Mouse (Mus musculus) spleen, adult 2 months (tissue): ENCODE data around the gene Ppp1r12c. TPM values are rescaled to one million over a fixed set of nuclear protein-coding genes. Genes with fewer than 3 reads are reported as not detected.
A peak's percentile ranks its signal among the peaks of the same experiment; 100 is the strongest.

Experiments
- DNase-seq, 2 experiments: peaks; one replicate each; pipeline versions ENCODE4 v3.0.0 to v3.0.0-alpha.2; 2012 to 2021; ENCODE audit warnings: low spot score in 2 of 2, low read depth in 1 of 2
- H3K27ac ChIP-seq: fragments of 200-500 bp; 2 replicates; pipeline ENCODE4 v1.5.1; 2012; ENCODE audit warnings: low read length, inconsistent platforms; ENCODE audit not compliant: insufficient read depth
- H3K27me3 ChIP-seq: fragments of 200-500 bp; 2 replicates; pipeline ENCODE4 v1.6.1; 2012; ENCODE audit warnings: mild to moderate bottlenecking, moderate library complexity, low read length, inconsistent platforms; ENCODE audit not compliant: control insufficient read depth, insufficient read depth
- H3K36me3 ChIP-seq: fragments of 200-500 bp; 2 replicates; pipeline ENCODE4 v1.6.1; 2012; ENCODE audit warnings: mild to moderate bottlenecking, low read length, inconsistent platforms; ENCODE audit not compliant: control insufficient read depth, insufficient read depth
- H3K4me1 ChIP-seq: fragments of 200-500 bp; 2 replicates; pipeline ENCODE4 v1.6.1; 2011; ENCODE audit warnings: inconsistent platforms; ENCODE audit not compliant: control insufficient read depth, insufficient read depth, insufficient read length
- H3K4me3 ChIP-seq: fragments of 200-500 bp; 2 replicates; pipeline ENCODE4 v1.5.1; 2011; ENCODE audit warnings: mild to moderate bottlenecking, inconsistent platforms; ENCODE audit not compliant: insufficient read depth, insufficient read length; ENCODE audit errors: extremely low read depth
- CTCF ChIP-seq: fragments of 200-500 bp; IDR thresholded peaks from 2 replicates; pipeline ENCODE4 v1.5.1; 2011; ENCODE audit warnings: mild to moderate bottlenecking, inconsistent platforms; ENCODE audit not compliant: insufficient read depth, insufficient read length, insufficient replicate concordance; ENCODE audit errors: extremely low read depth
- POLR2A ChIP-seq: fragments of 200-500 bp; IDR thresholded peaks from 2 replicates; pipeline ENCODE4 v1.6.1; 2011; ENCODE audit warnings: low read depth, low read length, inconsistent platforms
- WGBS: fragments of 180-500 bp; shearing (Covaris S2); methylation state at CpG from one replicate; pipeline ENCODE4 v1.1.7; 2018; 5-methylcytosine and 5-hydroxymethylcytosine counted together
- polyA plus RNA-seq: library from polyadenylated mRNA; depleted of rRNA; stranded (reverse); fragments of >200 nt; gene quantifications from 2 replicates; pipeline ENCODE4 v1.2.3, GENCODE M21; 2012; rRNA removed

Gene Ppp1r12c
- polyA plus RNA-seq, 1 experiment = 92.6 TPM

- Histone ChIP-seq H3K27me3 (no peaks in the 10 kb centered on the region), H3K4me3 (no peak overlapping the region), H3K4me1 (no peaks in the 10 kb centered on the region; the same call in 1 of the 2 replicates), H3K36me3 (peaks cover 5% of the 10 kb centered on the region), H3K27ac (no peak overlapping the region)
- 95% methylated on average over 8 of the region's 8 CpGs for WGBS
- TF ChIP-seq POLR2A (no peak), CTCF (no peak)
- no peak for DNase-seq
Observed at GRCm38 (mm10) chr7:4432026-4432425, 69.5 kb downstream of the Ppp1r12c start.

DNA sequence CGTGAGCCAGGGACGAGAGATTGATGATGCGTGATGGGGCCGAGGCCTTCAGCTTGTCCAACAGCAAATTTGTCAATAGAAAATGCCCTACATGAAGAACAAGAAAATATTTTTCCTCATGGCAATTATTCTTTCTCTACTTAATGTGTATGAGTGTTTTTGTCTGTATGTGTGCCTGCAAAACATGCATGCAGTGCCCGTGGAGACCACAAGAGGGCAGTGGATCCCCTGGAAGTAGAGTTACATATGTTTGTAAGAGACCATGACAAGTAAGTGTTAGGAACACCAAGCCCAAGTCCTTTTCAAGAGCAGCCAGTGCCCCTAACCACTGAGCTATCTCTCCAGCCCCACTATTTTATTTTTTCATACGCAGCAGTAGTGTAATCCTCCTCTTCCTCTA lies 69.9 kb downstream of the Ppp1r12c start:
- TF ChIP-seq CTCF (peak; percentile 61; the same call in 1 of the 2 replicates), POLR2A (no peak)
- no peak overlapping the region for H3K4me3 ChIP-seq
- no peaks in the 10 kb centered on the region for H3K27me3 ChIP-seq
- H3K27ac ChIP-seq = no peak overlapping the region
- no peaks in the 10 kb centered on the region; the same call in 1 of the 2 replicates for H3K4me1 ChIP-seq
- 83% methylated on average over 6 of the region's 6 CpGs for WGBS
- peak; percentile 49 to 60 for DNase-seq
- H3K36me3 ChIP-seq = peaks cover 5% of the 10 kb centered on the region

Other genes starting within 250 kb of the Ppp1r12c start
- gene Ncr1, start 164.0 kb downstream of the Ppp1r12c start, polyA plus RNA-seq = 5.0 and 5.7 TPM in 2 replicates
- gene Gp6, start 103.9 kb downstream of the Ppp1r12c start, polyA plus RNA-seq = 2.9 and 3.2 TPM in 2 replicates
- 6.4 and 7.8 TPM in 2 replicates for gene Rdh13, start 56.0 kb downstream of the Ppp1r12c start, polyA plus RNA-seq
- gene Eps8l1, start 41.0 kb downstream of the Ppp1r12c start, polyA plus RNA-seq = 0.12 and 0.18 TPM in 2 replicates
- 0.34 and 0.53 TPM in 2 replicates for gene Tnnt1, start 14.7 kb upstream of the Ppp1r12c start, polyA plus RNA-seq
- 5.3 and 5.5 TPM in 2 replicates for gene Tnni3, start 22.5 kb upstream of the Ppp1r12c start, polyA plus RNA-seq
- gene Dnaaf3, start 30.8 kb upstream of the Ppp1r12c start, polyA plus RNA-seq = 9.6 and 10.4 TPM in 2 replicates
- gene Syt5, start 45.9 kb upstream of the Ppp1r12c start, polyA plus RNA-seq = 0.21 and 0.34 TPM in 2 replicates
- 0.07 and 0.11 TPM in 2 replicates for gene Ptprh, start 102.4 kb upstream of the Ppp1r12c start, polyA plus RNA-seq
- gene Tmem86b, start 129.7 kb upstream of the Ppp1r12c start, polyA plus RNA-seq = 31.9 and 32.7 TPM in 2 replicates
- gene Ppp6r1, start 157.3 kb upstream of the Ppp1r12c start, polyA plus RNA-seq = 136 and 159 TPM in 2 replicates
- gene Hspbp1, start 183.4 kb upstream of the Ppp1r12c start, polyA plus RNA-seq = 32.2 and 37.3 TPM in 2 replicates
- 0.84 and 1.3 TPM in 2 replicates for gene Brsk1, start 188.9 kb upstream of the Ppp1r12c start, polyA plus RNA-seq
- gene Tmem150b, start 223.6 kb upstream of the Ppp1r12c start, polyA plus RNA-seq = 3.8 and 3.9 TPM in 2 replicates
- 105 and 138 TPM in 2 replicates for gene Kmt5c, start 238.4 kb upstream of the Ppp1r12c start, polyA plus RNA-seq